Mouse (Mus musculus): ENCODE results near the gene Wipi1. TPM values are rescaled to one million over a fixed set of nuclear protein-coding genes. Genes with fewer than 3 reads are reported as not detected.

Wipi1 gene
- polyA plus RNA-seq, 1 experiment, result 7.0 TPM

- 82% methylated on average over 12 of the region's 12 CpGs for WGBS
- no peak for TF ChIP-seq CTCF (IDR thresholded peaks at IDR 0.05; ENCODE audit: borderline replicate concordance, control insufficient read depth, extremely low read depth, insufficient read depth, low read length, poor library complexity)
- no peak for TF ChIP-seq POLR2A (IDR thresholded peaks at IDR 0.05; ENCODE audit: control insufficient read depth, extremely low read depth, insufficient read depth, low read length, poor library complexity)
- H3K27me3 ChIP-seq (ENCODE audit: control insufficient read depth, insufficient read depth, low read length), result no peaks in the 10 kb centered on the region
- no peaks in the 10 kb centered on the region for H3K36me3 ChIP-seq (ENCODE audit: control insufficient read depth, insufficient read depth, low read length)
- H3K27ac ChIP-seq (ENCODE audit: control insufficient read depth, insufficient read depth, low read length), result no peak overlapping the region
- DNase-seq, result no peak
- peaks cover 3% of the 10 kb centered on the region; the same call in 1 of the 2 replicates for H3K4me1 ChIP-seq (replicated peaks; ENCODE audit: control insufficient read depth, insufficient read depth, low read length)
- no peak overlapping the region for H3K4me3 ChIP-seq (ENCODE audit: control insufficient read depth, insufficient read depth, low read length)
These were observed 12.8 kb downstream of the Wipi1 start for GRCm38 (mm10) chr11:109598778-109599570.

DNA sequence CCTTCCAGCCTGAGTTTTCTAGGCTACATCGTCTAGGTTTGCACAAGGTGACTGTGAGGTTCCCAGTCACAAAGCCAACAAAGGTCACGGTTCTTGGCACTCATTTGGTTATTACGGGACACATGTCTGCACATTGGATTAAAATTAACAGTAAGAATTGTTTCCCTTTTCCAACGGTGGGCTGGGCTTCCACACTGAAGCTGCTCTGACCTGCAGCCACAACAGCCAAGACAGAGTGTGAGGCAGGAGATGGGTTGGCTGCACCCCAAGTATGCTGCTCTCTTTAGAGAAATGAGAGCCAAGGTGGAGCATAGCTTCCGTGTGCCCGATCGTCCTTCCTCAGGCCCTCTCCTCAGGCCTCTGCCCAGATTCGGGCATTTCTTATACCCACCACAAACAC lies 17.0 kb downstream of the Wipi1 start:
- Histone ChIP-seq H3K4me3 (ENCODE audit: control insufficient read depth, insufficient read depth, low read length) (no peak overlapping the region), H3K27ac (ENCODE audit: control insufficient read depth, insufficient read depth, low read length) (no peak overlapping the region), H3K4me1 (replicated peaks; ENCODE audit: control insufficient read depth, insufficient read depth, low read length) (peaks cover 10% of the 10 kb centered on the region), H3K27me3 (ENCODE audit: control insufficient read depth, insufficient read depth, low read length) (no peaks in the 10 kb centered on the region), H3K36me3 (ENCODE audit: control insufficient read depth, insufficient read depth, low read length) (no peaks in the 10 kb centered on the region)
- TF ChIP-seq CTCF (IDR thresholded peaks at IDR 0.05; ENCODE audit: borderline replicate concordance, control insufficient read depth, extremely low read depth, insufficient read depth, low read length, poor library complexity) (no peak), POLR2A (IDR thresholded peaks at IDR 0.05; ENCODE audit: control insufficient read depth, extremely low read depth, insufficient read depth, low read length, poor library complexity) (no peak)
- no peak for DNase-seq
- WGBS, result 81% methylated on average over 8 of the region's 8 CpGs

GRCm38 (mm10) chr11:109593200-109593981 lies 18.4 kb downstream of the Wipi1 start:
- WGBS, result 73% methylated on average over 6 of the region's 6 CpGs
- no peak for DNase-seq
- no peak for TF ChIP-seq CTCF (IDR thresholded peaks at IDR 0.05; ENCODE audit: borderline replicate concordance, control insufficient read depth, extremely low read depth, insufficient read depth, low read length, poor library complexity)
- no peak for TF ChIP-seq POLR2A (IDR thresholded peaks at IDR 0.05; ENCODE audit: control insufficient read depth, extremely low read depth, insufficient read depth, low read length, poor library complexity)

GRCm38 (mm10) chr11:109591511-109591910 lies 20.3 kb downstream of the Wipi1 start:
- 16% methylated on average over 4 of the region's 4 CpGs for WGBS

More at GRCm38 (mm10) chr11:109593200-109593981, 18.4 kb downstream of the Wipi1 start:
- Histone ChIP-seq H3K4me3 (ENCODE audit: control insufficient read depth, insufficient read depth, low read length) (no peak overlapping the region), H3K36me3 (ENCODE audit: control insufficient read depth, insufficient read depth, low read length) (no peaks in the 10 kb centered on the region), H3K27ac (ENCODE audit: control insufficient read depth, insufficient read depth, low read length) (no peak overlapping the region), H3K4me1 (replicated peaks; ENCODE audit: control insufficient read depth, insufficient read depth, low read length) (peaks cover 7% of the 10 kb centered on the region), H3K27me3 (ENCODE audit: control insufficient read depth, insufficient read depth, low read length) (no peaks in the 10 kb centered on the region)

GRCm38 (mm10) chr11:109590012-109590411 lies 21.8 kb downstream of the Wipi1 start:
- WGBS, result 85% methylated on average over 8 of the region's 8 CpGs

More at GRCm38 (mm10) chr11:109591511-109591910, 20.3 kb downstream of the Wipi1 start:
- Histone ChIP-seq H3K4me3 (ENCODE audit: control insufficient read depth, insufficient read depth, low read length) (no peak overlapping the region), H3K4me1 (replicated peaks; ENCODE audit: control insufficient read depth, insufficient read depth, low read length) (peaks cover 15% of the 10 kb centered on the region), H3K27ac (ENCODE audit: control insufficient read depth, insufficient read depth, low read length) (no peak overlapping the region), H3K36me3 (ENCODE audit: control insufficient read depth, insufficient read depth, low read length) (no peaks in the 10 kb centered on the region), H3K27me3 (ENCODE audit: control insufficient read depth, insufficient read depth, low read length) (no peaks in the 10 kb centered on the region)
- TF ChIP-seq POLR2A (IDR thresholded peaks at IDR 0.05; ENCODE audit: control insufficient read depth, extremely low read depth, insufficient read depth, low read length, poor library complexity), result no peak
- no peak for TF ChIP-seq CTCF (IDR thresholded peaks at IDR 0.05; ENCODE audit: borderline replicate concordance, control insufficient read depth, extremely low read depth, insufficient read depth, low read length, poor library complexity)
- DNase-seq, result peak; percentile 23

DNA sequence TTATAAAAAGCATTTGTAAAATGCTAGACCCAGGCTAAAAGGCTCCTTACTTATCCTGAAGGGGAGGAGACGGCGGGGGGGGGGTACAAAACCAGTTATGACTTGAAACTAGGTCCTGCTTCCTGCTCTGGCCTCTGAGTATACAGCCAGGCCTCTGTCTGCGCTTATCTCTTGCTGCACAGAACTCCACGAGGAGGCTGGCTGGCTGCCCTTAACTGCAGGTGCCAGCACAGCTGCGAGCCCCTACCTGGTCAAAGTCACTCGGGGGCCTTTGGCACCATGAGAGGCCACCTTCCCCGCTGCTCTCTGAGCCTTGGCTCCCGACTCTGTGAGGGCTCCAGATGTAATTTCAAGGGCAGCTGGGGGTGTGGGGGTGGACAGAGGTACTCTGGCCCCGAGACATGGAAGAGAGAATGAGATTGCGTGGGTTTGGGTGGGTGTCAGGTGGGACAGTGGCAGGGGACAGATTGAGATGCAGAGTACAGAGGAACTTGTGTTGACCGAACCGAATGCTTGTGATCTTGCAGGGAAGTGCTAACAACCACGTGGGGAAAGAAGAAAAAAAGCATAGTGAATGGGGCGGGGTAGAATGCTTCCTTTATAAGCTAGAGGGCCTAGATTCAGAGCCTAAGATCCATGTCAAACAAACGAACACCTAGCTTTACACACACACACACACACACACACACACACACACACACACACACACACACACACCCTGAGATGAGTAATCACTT lies 24.0 kb downstream of the Wipi1 start:
- no peak for TF ChIP-seq CTCF (IDR thresholded peaks at IDR 0.05; ENCODE audit: borderline replicate concordance, control insufficient read depth, extremely low read depth, insufficient read depth, low read length, poor library complexity)
- no peak for TF ChIP-seq POLR2A (IDR thresholded peaks at IDR 0.05; ENCODE audit: control insufficient read depth, extremely low read depth, insufficient read depth, low read length, poor library complexity)
- Histone ChIP-seq H3K27ac (ENCODE audit: control insufficient read depth, insufficient read depth, low read length) (no peak overlapping the region), H3K4me1 (replicated peaks; ENCODE audit: control insufficient read depth, insufficient read depth, low read length) (peaks cover 15% of the 10 kb centered on the region), H3K4me3 (ENCODE audit: control insufficient read depth, insufficient read depth, low read length) (no peak overlapping the region), H3K36me3 (ENCODE audit: control insufficient read depth, insufficient read depth, low read length) (no peaks in the 10 kb centered on the region), H3K27me3 (ENCODE audit: control insufficient read depth, insufficient read depth, low read length) (no peaks in the 10 kb centered on the region)
- WGBS, result 10% methylated on average over 15 of the region's 15 CpGs
- peak; percentile 11 for DNase-seq

More at GRCm38 (mm10) chr11:109590012-109590411, 21.8 kb downstream of the Wipi1 start:
- H3K4me1 ChIP-seq (replicated peaks; ENCODE audit: control insufficient read depth, insufficient read depth, low read length), result peaks cover 15% of the 10 kb centered on the region
- TF ChIP-seq CTCF (IDR thresholded peaks at IDR 0.05; ENCODE audit: borderline replicate concordance, control insufficient read depth, extremely low read depth, insufficient read depth, low read length, poor library complexity) (no peak), POLR2A (IDR thresholded peaks at IDR 0.05; ENCODE audit: control insufficient read depth, extremely low read depth, insufficient read depth, low read length, poor library complexity) (no peak)
- no peaks in the 10 kb centered on the region for H3K27me3 ChIP-seq (ENCODE audit: control insufficient read depth, insufficient read depth, low read length)
- no peak for DNase-seq
- no peaks in the 10 kb centered on the region for H3K36me3 ChIP-seq (ENCODE audit: control insufficient read depth, insufficient read depth, low read length)
- no peak overlapping the region for H3K4me3 ChIP-seq (ENCODE audit: control insufficient read depth, insufficient read depth, low read length)
- H3K27ac ChIP-seq (ENCODE audit: control insufficient read depth, insufficient read depth, low read length), result no peak overlapping the region
